Mouse (Mus musculus): Measurements from ENCODE around the gene Emp1.

The Emp1 gene

DNA sequence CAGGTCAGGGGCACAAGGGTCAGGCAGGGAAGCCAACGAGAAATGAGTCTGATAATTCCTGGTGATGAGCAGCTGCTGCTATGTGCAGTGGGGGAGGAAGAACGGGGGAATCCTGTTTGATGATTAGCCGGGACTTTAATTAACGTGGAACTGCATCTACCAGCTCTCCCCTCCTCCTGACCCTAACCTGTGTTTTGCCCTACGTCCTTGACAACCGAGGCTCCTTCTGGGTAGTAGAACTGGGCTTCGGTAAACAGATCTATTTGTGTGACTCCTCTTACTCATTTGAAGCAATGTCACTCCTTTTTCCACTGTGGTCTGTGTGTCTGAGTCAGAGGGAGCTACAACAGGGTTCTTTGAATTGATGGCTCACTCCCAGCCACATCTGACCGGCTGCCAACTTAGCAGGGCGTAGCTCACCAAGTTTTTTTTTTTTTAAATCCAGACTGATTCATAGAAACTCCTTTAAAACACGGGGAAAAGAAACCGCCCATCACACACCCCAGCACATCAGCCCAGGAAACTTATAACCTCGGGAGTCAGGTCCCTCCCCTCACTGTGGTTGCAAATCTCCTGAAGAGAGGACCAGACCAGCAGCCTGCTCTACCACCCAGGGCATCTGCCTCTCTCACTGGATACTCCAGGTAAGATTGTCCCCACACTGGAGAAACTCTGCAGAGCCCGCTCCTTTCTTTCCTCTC, at the start of gene Emp1:
Gene Emp1 (plus strand): TSS at position 87 of the 701 bp plus-strand sequence.
- DNase-seq (ENCODE audit: inconsistent ontology term) = peak; percentile 96

DNA sequence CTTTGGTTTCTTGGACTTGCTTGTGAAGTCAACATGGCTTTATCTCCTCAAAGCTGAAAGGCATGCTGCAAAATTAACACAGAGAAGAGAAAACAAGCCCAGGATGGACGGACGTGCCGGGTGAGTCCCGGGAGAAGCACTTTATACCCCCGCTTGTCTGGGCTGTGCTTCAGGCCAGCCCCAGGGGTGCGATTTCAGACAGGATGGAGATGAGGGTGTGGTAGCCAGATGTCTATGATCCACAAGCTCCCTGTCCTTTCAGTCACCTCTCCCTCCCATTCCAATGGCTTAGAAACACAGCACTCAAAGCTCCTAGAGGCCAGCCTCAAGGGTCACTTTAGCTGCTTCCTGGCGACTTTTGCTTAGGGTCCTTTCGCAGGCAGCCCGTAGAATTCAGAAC, 48.4 kb upstream of the Emp1 start:
- no peak for DNase-seq (ENCODE audit: inconsistent ontology term)

DNA sequence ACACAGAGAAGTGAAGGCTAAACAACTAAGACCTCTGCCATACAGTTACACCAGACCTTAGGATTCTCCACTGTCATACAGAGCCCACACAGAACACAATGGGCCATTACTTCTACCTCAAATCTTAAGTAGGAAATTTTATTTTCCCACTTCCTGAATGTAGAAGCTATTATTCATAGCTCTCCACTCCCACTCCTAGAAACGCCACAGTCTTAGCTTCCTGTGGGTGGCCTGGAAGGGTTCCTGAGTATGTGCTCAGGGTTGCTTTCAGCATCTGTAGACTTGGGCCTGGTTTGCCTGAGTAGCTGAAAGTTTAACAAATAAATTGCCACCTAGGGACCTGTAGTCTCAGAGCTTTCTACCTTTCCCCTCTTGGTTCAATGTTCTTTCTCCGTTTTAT, 46.2 kb upstream of the Emp1 start:
- DNase-seq (ENCODE audit: inconsistent ontology term) = no peak

DNA sequence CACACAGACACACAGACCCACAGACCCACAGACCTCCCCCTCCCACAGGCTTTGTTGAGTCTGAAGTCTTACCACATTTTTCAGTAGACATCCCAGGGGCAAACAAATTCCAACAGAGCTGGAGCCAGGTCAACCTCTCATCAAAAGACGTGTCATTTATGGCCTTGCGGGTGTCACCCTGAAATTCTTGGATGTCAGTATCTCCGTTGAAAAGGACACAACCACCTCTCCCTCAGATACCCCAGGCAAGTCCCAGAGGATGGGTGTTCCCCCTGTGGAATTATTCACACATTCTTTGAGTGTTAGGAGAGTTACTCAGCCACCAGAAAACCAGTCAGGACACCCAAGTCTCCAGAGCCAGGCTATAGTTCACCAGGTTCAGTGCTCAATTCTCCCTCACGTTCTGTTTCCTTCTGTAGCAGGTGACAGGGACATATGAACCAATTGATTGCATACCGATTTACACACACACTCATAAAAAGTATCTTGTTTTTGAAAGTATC, 42.9 kb upstream of the Emp1 start:
- peak; percentile 83 for DNase-seq (ENCODE audit: inconsistent ontology term)

DNA sequence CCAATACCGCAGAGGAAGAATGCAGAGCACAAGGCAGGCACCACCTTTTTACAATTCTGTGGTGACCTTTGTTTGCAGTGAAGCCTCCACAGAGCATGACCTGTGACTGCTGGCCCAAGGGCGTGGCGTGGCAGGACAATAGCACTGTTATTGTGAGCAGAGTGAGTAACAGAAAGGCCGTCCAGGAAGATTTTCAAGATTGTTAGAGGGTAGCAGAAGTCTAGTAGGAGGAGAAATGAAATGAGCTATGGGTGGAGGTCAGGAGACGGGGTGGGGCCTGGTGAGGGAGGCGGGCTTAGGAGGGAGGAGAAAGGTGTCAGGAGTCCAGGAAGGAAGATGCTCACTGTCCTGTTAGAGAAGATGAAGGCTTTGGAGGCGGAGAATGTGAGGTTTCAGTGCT, 39.6 kb upstream of the Emp1 start:
- DNase-seq (ENCODE audit: inconsistent ontology term) = peak; percentile 11

DNA sequence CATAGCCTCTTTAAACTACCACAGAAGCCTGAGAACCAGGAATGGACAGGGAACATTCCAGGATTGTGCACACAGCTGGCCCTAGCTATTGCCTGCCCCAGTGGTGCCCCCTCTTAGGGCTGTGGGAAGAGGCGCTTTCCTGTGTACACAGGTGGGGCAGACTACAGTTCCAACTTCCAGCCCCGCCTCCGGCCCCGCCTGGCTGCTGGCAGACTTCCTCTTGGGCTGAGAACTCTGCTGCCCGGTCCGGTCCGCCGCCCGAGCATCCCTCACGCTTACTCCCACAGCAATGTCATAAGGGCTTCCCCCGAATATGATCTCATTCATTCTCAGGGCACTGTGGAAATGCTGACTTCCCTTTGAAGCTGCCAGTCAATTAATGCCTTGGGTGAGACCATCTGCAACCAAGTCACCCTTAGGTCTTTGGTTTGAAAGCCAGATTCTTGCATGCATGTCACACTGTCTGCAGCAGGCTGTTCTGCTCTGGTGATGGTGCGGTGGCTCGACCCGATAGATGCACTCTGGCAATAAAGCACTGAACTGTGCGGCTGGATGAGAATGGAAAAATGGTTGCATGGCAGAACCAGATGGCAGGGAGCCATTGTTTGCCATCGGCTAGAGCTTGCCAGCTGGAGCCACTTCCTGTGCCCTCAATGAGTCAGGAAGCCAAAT, 38.9 kb upstream of the Emp1 start:
- peak; percentile 81 for DNase-seq (ENCODE audit: inconsistent ontology term)

DNA sequence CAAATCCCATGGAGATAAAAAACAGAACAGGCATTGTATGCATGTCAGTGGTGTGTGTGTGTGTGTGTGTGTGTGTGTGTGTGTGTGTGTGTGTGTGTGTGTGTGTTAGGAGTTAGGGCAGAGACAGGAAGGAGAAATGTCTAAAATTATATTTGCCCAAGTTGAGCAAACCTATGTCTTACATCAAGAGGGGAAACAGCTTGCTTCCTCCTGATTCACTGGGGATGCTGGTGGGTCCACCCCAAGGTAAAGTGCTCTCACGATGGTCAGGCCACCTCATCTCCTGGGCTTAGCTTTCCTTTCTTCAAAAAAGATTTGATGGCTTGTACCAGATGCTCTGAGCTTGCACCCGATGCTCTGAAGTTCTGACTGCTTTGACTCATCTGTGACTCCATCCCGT, 38.2 kb upstream of the Emp1 start:
- DNase-seq (ENCODE audit: inconsistent ontology term) = no peak

DNA sequence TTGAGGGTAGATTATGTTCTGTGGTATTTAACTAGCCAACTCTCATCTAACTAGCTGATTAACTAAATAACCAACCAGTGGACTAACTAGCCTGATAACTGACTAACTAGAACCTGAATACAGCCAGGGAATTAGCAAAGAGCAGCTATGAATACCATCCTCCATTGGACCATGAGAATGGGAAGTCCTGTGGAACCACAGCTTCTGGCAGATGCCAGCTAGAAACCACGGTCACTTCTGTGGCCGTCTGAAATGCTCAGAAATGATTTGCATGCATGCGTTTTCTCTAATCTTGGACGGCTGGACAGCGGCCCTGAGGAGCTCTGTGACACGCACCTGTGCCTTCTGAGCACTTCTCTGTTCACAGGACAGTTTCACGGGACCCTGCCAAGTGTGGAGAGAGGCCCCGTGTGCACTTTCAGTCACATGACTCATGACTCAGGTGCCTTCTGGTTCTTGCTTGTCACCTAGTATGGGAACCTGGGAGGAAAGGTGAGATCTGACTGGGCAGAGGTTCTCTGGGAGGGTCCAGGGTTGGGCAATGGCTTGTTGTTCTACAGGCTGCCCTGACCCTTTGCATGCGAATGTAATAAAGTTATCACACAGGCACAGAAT, 37.6 kb upstream of the Emp1 start:
- DNase-seq (ENCODE audit: inconsistent ontology term) = peak; percentile 54

DNA sequence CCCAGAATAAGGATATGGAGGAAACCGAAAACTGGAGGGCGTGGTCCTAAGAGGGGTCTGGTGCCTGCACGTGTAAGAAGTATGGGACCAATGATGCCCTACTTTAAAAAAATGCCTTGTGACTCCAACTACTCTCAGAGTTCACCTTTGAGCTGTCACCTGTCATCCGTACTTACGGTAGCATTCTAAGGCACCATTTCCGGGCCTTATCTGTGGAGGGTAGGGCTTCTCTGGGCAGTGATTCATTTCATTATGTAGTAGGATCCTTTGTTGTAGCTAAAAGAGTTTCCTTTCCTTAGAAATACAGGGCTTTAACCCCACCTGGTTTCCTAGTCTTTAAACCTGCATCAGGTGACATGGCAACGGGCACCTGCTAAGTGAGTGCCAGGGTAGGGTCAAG, 35.5 kb upstream of the Emp1 start:
- no peak for DNase-seq (ENCODE audit: inconsistent ontology term)

DNA sequence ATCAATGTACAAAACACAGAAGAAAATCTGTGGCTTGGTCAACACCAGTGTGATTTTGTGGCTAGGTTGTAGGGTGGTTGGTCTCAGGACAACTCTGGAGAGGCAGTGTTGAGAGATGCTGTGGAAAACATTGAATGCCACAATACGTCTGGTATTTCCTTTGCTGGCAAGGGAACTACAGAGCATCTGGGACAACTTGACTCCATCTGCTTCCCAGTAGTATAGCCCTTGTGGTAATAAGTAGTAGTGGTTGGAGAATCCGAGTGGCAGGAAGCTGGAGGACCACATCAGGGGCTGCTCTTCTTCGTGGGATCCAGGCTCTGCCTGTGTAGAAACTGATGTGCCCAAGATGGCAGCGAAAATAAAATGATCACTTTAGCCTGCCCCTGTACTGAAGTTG, 30.4 kb upstream of the Emp1 start:
- DNase-seq (ENCODE audit: inconsistent ontology term) = no peak

DNA sequence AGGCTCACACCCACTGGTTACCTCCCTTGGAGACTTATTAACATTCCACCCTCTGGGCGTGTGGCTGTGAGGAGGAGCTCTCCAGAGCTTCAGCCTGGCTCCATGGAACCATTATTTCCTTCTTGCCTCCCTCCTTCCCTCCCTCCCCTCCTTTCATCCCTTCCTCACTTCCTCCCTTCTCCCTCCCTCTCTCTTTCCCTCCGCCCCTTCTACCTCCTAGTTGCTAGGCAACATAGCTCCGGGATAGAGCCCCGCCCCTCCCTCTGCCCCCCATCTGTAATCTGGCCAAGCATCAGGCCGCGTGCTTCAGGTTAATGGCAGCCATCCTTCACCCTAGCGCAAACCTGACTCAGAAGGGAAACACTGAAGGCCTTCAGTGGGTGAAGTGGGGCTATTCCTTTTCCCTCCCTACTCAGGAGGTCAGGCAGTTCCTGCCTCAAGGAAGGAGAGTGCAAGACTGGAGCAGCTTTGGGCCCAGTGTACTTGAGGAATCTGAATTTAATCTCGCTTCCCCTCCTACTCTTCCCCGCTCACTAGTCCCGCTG, 29.5 kb upstream of the Emp1 start:
- DNase-seq (ENCODE audit: inconsistent ontology term) = no peak

DNA sequence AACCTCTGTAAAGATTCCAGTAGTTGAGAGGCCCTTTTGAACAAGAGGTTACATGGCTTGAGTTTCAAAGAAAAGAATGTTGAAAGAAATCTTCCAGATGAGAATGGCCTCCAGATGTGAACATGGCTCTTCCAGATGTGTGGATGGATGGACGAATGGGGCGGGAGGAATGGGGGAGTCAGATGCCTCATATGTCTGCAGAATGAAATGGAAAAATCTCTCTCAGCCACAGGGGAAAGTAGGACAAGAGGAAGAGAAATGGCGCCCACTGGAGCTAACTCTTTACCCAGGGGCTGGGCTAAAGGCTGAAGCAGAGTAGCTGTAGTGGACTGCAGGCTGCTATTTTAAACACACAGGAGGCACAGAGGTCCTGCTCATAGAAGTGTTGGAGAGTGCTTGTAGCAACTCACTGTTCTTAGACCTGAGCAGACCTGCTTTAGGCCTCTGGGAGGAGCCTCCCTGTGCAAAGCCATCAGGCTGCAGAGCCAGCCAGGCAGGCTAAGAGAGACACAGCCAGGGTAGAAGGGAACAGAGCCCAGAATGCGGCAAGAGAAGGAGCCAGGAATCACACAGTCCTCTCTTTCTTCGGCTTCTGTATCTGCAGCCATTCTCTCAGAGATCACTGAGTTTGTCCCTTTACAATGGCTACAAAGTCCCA, 28.2 kb upstream of the Emp1 start:
- DNase-seq (ENCODE audit: inconsistent ontology term) = peak; percentile 83

DNA sequence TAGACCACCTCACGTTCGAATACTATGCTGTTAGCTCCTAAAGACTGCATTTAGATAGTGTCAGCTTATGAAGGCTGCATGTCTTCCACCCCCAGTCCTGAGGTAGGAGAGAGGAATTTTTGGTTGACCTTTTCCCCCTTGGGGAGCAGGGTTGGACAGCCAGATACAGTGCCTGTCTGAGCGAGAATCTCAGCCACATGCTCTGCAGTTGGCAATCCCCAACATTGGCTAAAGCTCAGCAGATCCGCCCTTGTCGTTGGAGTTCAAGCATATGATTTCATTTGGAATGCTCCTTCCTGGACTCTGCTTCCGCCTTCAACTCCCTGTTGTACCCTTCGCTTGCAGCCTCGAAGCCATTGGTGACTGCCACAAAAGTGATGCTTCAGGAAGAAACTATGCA, 26.0 kb upstream of the Emp1 start:
- DNase-seq (ENCODE audit: inconsistent ontology term) = no peak

DNA sequence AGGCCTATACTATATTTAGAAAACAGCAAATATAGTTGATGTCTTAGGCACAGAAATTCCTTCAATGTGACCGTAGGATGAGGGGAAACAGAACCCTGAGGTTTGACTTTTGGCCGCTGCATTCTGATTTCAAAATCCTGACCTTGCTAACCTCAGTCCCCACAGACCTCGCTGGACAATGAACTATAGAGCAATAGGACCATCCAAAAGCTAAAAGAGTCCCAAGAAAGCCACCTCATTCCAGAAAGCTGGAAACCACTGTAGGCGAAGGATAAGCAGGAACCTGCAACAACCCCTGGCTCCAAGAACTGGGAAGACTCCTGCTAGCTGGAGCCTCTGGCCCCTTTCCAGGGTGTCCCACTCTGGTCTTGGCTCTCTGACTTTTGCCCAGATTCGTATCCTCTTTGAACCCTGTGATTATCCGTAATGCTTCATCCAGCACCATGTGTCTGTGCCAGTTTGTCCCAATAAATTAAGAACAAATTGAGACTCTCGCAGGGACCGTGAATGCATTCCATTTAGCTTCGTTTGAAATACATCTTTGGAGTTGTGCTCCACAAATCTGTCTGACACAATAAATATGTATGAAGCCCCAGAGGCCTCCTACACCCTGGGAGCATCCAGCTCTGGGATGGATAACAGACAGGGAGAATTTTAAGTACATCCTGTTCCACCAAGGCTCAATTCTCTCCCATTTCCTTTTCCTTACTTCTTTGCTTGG, 21.8 kb upstream of the Emp1 start:
- DNase-seq (ENCODE audit: inconsistent ontology term) = no peak

DNA sequence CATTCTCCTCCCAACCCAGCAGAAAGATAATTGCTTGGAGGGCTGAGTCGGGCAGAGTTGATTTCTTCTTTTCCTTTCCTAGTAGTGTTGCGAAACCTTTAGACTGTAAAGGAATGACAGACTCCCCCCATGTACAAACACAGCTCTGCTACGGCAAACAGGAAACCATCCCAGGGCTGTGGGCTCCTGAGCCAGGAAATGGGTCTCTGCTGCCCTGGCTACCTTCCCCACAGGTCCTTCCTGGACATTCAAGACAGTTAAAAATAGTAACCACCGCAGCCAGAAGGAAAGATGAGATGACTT, 21.3 kb upstream of the Emp1 start:
- DNase-seq (ENCODE audit: inconsistent ontology term) = no peak

DNA sequence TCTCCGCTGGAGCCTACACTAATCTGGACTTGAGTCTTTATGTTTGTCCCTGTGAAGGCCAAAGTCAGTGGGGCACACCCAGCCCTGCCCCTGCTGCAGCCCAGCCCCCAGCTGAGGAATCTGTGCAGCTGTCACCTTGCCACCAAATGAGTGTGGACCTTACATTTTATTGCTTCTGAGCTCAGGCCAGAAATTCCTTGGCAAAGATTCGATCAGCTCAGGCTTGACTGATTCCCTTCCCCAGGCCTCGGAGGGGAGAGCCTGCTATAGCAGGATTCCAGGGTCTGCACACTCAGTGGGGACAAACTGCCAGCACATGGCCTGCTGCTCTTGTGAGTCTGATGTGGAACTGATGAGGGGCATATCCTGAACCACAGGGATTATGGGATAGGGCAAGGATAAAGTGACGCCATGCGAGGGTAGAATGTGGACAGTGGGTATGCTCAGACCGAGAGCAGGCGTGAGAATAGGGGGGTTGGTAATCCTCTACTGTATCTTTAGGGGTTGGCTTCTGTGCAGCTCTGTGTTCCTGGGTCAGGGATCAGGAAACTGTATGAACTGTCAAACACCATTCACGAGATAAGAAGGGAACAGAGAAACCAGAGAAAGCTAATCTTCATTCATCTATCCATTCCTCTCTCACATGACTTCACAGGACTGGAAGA, 10.6 kb upstream of the Emp1 start:
- DNase-seq (ENCODE audit: inconsistent ontology term) = peak; percentile 89

DNA sequence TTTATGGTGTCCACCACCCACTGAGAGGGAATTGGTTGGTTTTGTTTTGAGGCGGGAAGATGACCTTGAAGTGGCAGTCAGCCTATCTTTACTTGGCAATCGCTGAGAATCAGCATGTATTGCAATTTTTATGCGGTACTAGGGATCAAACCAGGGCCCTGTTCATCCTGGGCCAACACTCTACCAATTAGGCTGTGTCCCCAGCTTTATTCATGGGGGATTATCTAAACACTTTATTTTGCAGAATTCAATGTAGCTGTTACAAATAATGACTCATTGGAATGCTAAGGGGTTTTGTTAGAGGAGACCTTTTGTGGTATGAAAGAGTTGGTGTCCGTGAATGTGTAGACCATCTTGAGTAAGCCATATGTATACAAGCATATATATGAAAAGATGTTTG, 9.8 kb upstream of the Emp1 start:
- DNase-seq (ENCODE audit: inconsistent ontology term) = peak; percentile 61

DNA sequence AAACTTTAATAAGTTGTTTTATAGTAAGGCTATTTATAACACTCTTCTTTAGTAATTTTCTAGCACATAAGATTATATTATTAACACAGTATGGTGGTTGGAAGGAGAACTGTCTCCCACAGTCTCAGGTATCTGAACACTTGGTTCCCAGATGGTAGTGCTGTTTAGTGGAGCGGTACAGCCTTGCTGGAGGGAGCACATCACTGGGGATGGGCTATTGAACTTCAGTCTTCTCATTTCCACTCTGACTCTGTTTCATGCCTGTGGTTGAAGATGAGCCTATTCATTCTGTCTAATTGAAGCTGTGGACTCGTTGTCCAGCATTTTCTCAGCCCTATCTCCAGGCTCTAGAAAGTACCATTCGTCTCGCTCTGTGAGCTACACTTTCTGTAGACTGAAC, 7.4 kb upstream of the Emp1 start:
- DNase-seq (ENCODE audit: inconsistent ontology term) = no peak

DNA sequence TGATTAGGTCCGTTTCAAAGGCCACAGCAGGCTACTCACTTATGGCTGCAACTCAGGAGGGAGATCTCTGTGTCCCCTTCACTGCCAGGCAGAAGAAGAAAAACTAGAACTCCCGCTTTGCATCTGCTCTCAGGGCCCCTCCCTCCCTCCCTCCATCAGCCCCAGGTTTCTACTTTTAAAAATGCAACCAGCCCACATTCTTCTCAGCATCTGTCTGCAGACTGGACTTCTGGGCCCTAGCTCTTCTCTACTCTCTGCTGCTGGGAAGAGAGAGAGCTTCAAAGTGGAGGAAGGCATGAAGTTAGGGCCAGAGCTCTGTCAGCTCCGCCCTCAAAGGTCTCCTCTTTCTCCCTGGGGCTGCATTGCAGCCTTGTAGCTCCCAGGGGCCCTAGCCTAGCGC, 2.0 kb upstream of the Emp1 start:
- DNase-seq (ENCODE audit: inconsistent ontology term) = no peak

DNA sequence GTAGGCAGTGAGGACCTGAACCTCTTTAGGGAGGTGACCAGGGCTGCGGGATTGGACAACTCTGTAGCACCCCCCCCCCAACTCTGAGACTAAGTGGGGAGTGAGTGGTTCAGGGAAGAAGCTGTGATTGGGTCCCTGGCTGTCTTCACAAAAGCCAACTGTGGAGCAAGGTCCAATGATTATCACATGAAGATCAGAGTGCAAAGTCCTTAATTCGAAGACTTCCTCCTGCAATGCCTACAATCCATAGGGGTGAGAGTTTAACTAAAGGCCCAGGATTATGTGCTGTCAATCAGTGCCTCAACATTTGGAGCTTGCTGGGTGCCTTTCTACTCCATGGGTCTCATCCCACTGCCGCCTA, 267 bp upstream of the Emp1 start:
- no peak for DNase-seq (ENCODE audit: inconsistent ontology term)

DNA sequence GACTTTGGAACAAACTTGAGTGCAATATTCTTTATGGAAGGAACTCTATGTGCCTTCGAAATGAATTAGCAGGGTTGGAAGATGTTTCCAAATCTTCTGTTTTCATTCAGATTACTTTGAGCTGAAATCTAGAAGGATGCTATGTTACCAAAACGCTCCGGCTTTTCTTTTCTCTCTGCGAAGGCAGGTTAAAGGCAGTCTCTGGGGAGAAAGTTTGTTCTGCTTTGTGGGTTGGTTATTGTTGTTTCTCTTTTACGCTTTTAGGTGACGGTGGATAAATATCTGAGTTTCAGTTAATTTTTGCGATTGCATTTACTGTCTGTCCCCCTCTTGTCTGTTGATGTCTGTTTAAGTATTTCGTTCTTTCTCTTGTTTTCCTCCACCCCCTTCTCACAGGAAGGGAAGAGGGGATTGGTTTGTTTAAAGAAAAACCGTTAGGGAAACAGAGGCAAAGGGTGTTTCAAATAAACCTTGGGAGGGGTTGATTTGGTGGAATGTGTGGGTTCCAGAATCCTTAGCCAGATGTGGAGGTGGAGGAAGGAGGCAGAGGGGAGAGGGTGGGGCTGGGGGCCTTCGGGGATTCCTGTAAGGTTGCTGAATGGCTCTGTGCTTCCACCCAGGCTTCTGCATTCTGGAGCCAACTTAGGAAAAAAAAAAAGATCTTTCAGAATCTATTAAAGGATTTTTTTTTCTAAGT, 1.1 kb downstream of the Emp1 start:
- no peak for DNase-seq (ENCODE audit: inconsistent ontology term)
